Mouse (Mus musculus): ENCODE measurements at regions not wholly inside any gene's neighbourhood (a gene's known extent, or its start where the extent isn't known, plus 50 kb on each side); places are given as distances from the start of the nearest gene placed in this dataset.

- TF ChIP-seq HCFC1 (IDR thresholded peaks at IDR 0.05; ENCODE audit: borderline replicate concordance, insufficient read depth, low read length), result no peak
- no peak for TF ChIP-seq ZNF384 (IDR thresholded peaks at IDR 0.05; ENCODE audit: low read depth, low read length)
- TF ChIP-seq ZC3H11A (IDR thresholded peaks at IDR 0.05; ENCODE audit: borderline replicate concordance, low read depth, low read length), result no peak
- no peak for TF ChIP-seq CHD2 (IDR thresholded peaks at IDR 0.05; ENCODE audit: low read depth, low read length)
- no peak for TF ChIP-seq MAFK (IDR thresholded peaks at IDR 0.05; ENCODE audit: insufficient read depth, low read depth, low read length)
- no peak overlapping the region for H3K9ac ChIP-seq (ENCODE audit: insufficient read depth, low read depth, low read length, poor library complexity, severe bottlenecking)
- H3K4me3 ChIP-seq (ENCODE audit: insufficient read depth in 1 of 2, low read depth in 1 of 2, low read length in 2 of 2, poor library complexity in 1 of 2, severe bottlenecking in 1 of 2), result no peak overlapping the region
- in situ Hi-C loops (cut with MboI; ENCODE audit: low sequenced_read_pairs in 2 of 2, unreplicated experiment in 2 of 2), result no loop called here
- H3K4me1 ChIP-seq (ENCODE audit: control insufficient read depth in 2 of 2, insufficient read depth in 2 of 2, low read length in 2 of 2, poor library complexity in 1 of 2), result peaks cover 0 to 2% of the 10 kb centered on the region in 2 experiments; a peak in 1 of 4 replicates
- DNase-seq (ENCODE audit: low read depth, low spot score), result no peak
- H3K36me3 ChIP-seq (ENCODE audit: control insufficient read depth, insufficient read depth, low read length, poor library complexity, severe bottlenecking), result no peaks in the 10 kb centered on the region
- H3K27ac ChIP-seq (ENCODE audit: insufficient read depth, low read depth, low read length, poor library complexity, severe bottlenecking), result no peak overlapping the region
- no peaks in the 10 kb centered on the region for H3K9me3 ChIP-seq (ENCODE audit: control insufficient read depth, insufficient read depth, low read depth, low read length)
Observed at GRCm38 (mm10) chr2:144198326-144199051, 72.0 kb upstream of the Mgme1 start.

All from ES-E14 (cell line).